Mouse (Mus musculus) ES-E14 (cell line): ENCODE results near the gene Gm10135. TPM values are rescaled to one million over a fixed set of nuclear protein-coding genes. Genes with fewer than 3 reads are reported as not detected.

Experiments used
- DNase-seq: peaks from one replicate; pipeline ENCODE4 v3.0.0-alpha.2; 2013; ENCODE audit warnings: low read depth, low spot score
- H3K27ac ChIP-seq: 2 replicates; pipeline ENCODE4 v1.5.1; 2012; ENCODE audit warnings: low read depth, mild to moderate bottlenecking, low read length, moderate library complexity, mixed read lengths; ENCODE audit not compliant: poor library complexity, insufficient read depth, severe bottlenecking
- H3K36me3 ChIP-seq: 2 replicates; pipeline ENCODE4 v1.6.1; 2012; ENCODE audit warnings: mild to moderate bottlenecking, low read length, moderate library complexity, mixed read lengths; ENCODE audit not compliant: control insufficient read depth, poor library complexity, insufficient read depth, severe bottlenecking
- H3K4me1 ChIP-seq, 2 experiments: fragments of 150-350 bp in 1 of 2; sonication (generic) in 1 of 2; 2 replicates each; pipeline ENCODE4 v1.6.1; 2012; ENCODE audit warnings: low read length in 2 of 2, mild to moderate bottlenecking in 1 of 2, mixed read lengths in 1 of 2; ENCODE audit not compliant: control insufficient read depth in 2 of 2, insufficient read depth in 2 of 2, poor library complexity in 1 of 2
- H3K4me3 ChIP-seq, 2 experiments: fragments of 150-350 bp in 1 of 2; sonication (generic) in 1 of 2; 2 replicates each; pipeline ENCODE4 v1.5.1; 2012; ENCODE audit warnings: low read length in 2 of 2, low read depth in 1 of 2, mild to moderate bottlenecking in 1 of 2, mixed read lengths in 1 of 2; ENCODE audit not compliant: insufficient read depth in 1 of 2, poor library complexity in 1 of 2, severe bottlenecking in 1 of 2
- H3K9ac ChIP-seq: 2 replicates; pipeline ENCODE4 v1.6.1; 2012; ENCODE audit warnings: low read depth, mild to moderate bottlenecking, low read length, mixed read lengths; ENCODE audit not compliant: poor library complexity, insufficient read depth, severe bottlenecking
- H3K9me3 ChIP-seq: fragments of 150-350 bp; sonication (generic); 2 replicates; pipeline ENCODE4 v1.6.1; 2012; ENCODE audit warnings: low read depth, mild to moderate bottlenecking, low read length; ENCODE audit not compliant: control insufficient read depth, insufficient read depth
- CHD2 ChIP-seq: IDR thresholded peaks from 2 replicates; pipeline ENCODE4 v1.6.1; 2014; ENCODE audit warnings: mild to moderate bottlenecking, low read depth, low read length, inconsistent platforms
- HCFC1 ChIP-seq: IDR thresholded peaks from 2 replicates; pipeline ENCODE4 v1.6.1; 2012; ENCODE audit warnings: low read length, inconsistent platforms, borderline replicate concordance; ENCODE audit not compliant: insufficient read depth
- MAFK ChIP-seq: IDR thresholded peaks from 2 replicates; pipeline ENCODE4 v1.6.1; 2014; ENCODE audit warnings: mild to moderate bottlenecking, low read depth, low read length, inconsistent platforms; ENCODE audit not compliant: insufficient read depth
- ZC3H11A ChIP-seq: IDR thresholded peaks from 2 replicates; pipeline ENCODE4 v1.6.1; 2012; ENCODE audit warnings: low read depth, mild to moderate bottlenecking, inconsistent platforms, low read length, borderline replicate concordance
- ZNF384 ChIP-seq: IDR thresholded peaks from 2 replicates; pipeline ENCODE4 v1.6.1; 2012; ENCODE audit warnings: low read depth, low read length, inconsistent platforms
- in situ Hi-C, 2 experiments: fragments of 600-800 bp; cut with MboI; formaldehyde crosslinking; loops; one replicate each; pipeline ENCODE4 v1.15.1; 2025; ENCODE audit warnings: low sequenced_read_pairs in 2 of 2, inconsistent platforms in 1 of 2; ENCODE audit not compliant: unreplicated experiment in 2 of 2
- total RNA-seq: library from RNA; depleted of rRNA; stranded (reverse); fragments of 300-350 nt; gene quantifications from 2 replicates; pipeline ENCODE4 v1.2.3, GENCODE M21; 2012

The Gm10135 gene
- total RNA-seq, 1 experiment: not detected

DNA sequence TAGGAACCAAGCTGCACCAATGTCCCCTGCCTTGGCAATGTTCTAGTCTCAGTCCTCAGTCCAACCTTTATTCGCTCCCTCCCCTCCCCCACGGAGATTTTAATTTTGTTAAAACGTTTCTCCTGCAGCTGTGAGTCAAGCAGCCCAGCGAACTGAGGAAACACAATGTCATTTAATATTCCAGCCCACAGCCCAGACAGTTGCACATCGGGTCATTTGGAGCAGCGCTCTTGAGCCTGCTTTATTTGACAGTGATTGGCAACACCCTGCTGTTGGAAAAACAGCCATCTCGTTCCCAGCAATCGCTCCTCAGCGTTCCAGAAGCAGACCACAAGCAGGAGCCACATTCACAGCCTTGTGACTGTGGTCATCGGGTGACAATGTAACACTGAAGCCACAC lies 20.9 kb upstream of the Gm10135 start:
- Histone ChIP-seq H3K4me3 (no peak overlapping the region), H3K36me3 (no peaks in the 10 kb centered on the region), H3K9me3 (no peaks in the 10 kb centered on the region), H3K27ac (no peak overlapping the region), H3K4me1 (no peaks in the 10 kb centered on the region), H3K9ac (no peak overlapping the region)
- in situ Hi-C loops: loop anchor here in 1 of 2 experiments (25.0 kb wide), 1 partner anchor 392 kb away; no protein-coding TSS in a partner anchor
- TF ChIP-seq HCFC1 (no peak), ZNF384 (no peak), CHD2 (no peak), MAFK (no peak), ZC3H11A (no peak)
- DNase-seq: no peak

GRCm38 (mm10) chr5:72994928-72995327 lies 20.4 kb upstream of the Gm10135 start:
- Histone ChIP-seq H3K9me3 (no peaks in the 10 kb centered on the region), H3K36me3 (no peaks in the 10 kb centered on the region), H3K4me3 (no peak overlapping the region), H3K27ac (no peak overlapping the region), H3K4me1 (no peaks in the 10 kb centered on the region), H3K9ac (no peak overlapping the region)
- DNase-seq: no peak
- no peak for TF ChIP-seq ZNF384
- no peak for TF ChIP-seq ZC3H11A
- TF ChIP-seq CHD2: no peak
- no peak for TF ChIP-seq HCFC1
- no peak for TF ChIP-seq MAFK
- in situ Hi-C loops: loop anchor here in 1 of 2 experiments (25.0 kb wide), 1 partner anchor 392 kb away; no protein-coding TSS in a partner anchor

DNA sequence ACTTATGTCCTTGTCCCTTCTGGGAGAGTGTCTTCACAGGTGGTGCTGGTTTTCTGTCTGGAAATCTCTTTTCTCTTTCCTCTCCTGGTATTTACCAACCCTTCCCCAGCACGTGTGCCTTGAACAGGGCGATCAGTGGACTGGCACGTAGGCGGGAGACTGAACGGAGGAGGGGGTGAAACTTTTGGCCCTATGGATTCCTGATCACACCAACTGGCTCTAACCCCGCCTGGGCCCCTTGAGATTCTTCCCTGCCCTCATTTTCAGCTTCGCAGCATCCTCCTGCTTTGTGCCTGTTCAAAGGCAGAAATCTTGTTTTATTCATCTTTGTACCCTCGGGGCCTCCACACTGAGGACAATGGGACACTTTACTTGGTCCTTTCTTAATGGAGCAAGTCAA lies 19.9 kb upstream of the Gm10135 start:
- no peak overlapping the region for H3K4me3 ChIP-seq
- no peaks in the 10 kb centered on the region for H3K4me1 ChIP-seq
- H3K9me3 ChIP-seq: no peaks in the 10 kb centered on the region
- no peak overlapping the region for H3K27ac ChIP-seq
- H3K36me3 ChIP-seq: no peaks in the 10 kb centered on the region
- no peak for DNase-seq
- H3K9ac ChIP-seq: no peak overlapping the region
- no peak for TF ChIP-seq ZC3H11A
- TF ChIP-seq HCFC1: no peak
- TF ChIP-seq ZNF384: no peak
- TF ChIP-seq MAFK: no peak
- no peak for TF ChIP-seq CHD2
- in situ Hi-C loops: loop anchor here in 1 of 2 experiments (25.0 kb wide), 1 partner anchor 393 kb away; no protein-coding TSS in a partner anchor

DNA sequence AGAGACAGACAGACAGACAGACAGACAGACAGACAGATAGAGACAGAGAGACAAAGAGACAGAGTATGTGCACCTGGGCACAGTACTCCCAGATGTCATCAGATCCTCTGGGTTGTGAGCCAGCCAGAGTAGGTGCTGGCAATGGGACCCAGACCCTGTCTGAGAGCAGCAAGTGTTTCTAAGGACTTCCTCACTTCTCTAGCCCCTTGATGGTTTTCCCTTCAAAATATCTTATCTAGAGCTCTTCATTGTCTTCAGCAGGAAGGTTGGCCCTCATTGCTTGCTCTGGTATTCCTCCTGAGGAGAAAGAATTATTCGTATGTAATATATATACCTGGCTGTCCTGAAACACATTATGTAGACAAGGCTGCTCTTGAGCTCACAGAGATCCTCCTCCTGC lies 18.0 kb upstream of the Gm10135 start:
- Histone ChIP-seq H3K4me3 (no peak overlapping the region), H3K4me1 (no peaks in the 10 kb centered on the region), H3K27ac (no peak overlapping the region), H3K9ac (no peak overlapping the region), H3K9me3 (no peaks in the 10 kb centered on the region), H3K36me3 (no peaks in the 10 kb centered on the region)
- in situ Hi-C loops: loop anchor here in 1 of 2 experiments (25.0 kb wide), 1 partner anchor 395 kb away; no protein-coding TSS in a partner anchor
- TF ChIP-seq ZC3H11A (no peak), CHD2 (no peak), HCFC1 (no peak), MAFK (no peak), ZNF384 (no peak)
- DNase-seq: no peak

DNA sequence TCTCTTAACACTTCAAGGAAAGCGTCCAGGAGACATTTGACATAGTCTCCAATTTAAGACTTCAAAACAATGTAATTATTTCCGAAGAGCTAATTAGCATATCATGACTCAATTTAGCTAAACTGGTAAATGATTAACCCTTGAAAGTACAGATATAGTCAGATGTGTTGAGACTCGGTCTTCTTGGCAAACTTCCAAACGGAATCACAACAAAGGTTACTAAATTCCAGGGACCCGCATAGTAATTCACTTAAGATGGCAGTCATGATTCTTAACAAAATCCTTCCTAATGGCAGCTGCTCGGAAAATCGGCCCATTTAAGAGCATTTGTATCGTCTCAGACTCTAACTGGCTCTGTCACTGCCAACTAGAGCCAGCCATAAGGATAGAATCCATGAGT lies 15.3 kb upstream of the Gm10135 start:
- Histone ChIP-seq H3K9me3 (no peaks in the 10 kb centered on the region), H3K27ac (no peak overlapping the region), H3K4me3 (no peak overlapping the region), H3K9ac (no peak overlapping the region), H3K4me1 (no peaks in the 10 kb centered on the region), H3K36me3 (no peaks in the 10 kb centered on the region)
- no peak for DNase-seq
- TF ChIP-seq CHD2: no peak
- in situ Hi-C loops: loop anchor here (10.0 to 25.0 kb wide), 2 partner anchors 395 to 398 kb away; no protein-coding TSS in a partner anchor
